Mouse (Mus musculus) bone marrow macrophage, adult 2 months (primary cell): Measurements from ENCODE around the gene Gm10401.

Experiments used
- CTCF ChIP-seq: IDR thresholded peaks from 2 replicates; pipeline ENCODE4 v1.5.1; 2012; ENCODE audit warnings: low read depth, mild to moderate bottlenecking, low read length, moderate library complexity
- POLR2A ChIP-seq: IDR thresholded peaks from 2 replicates; pipeline ENCODE4 v1.6.1; 2012; ENCODE audit warnings: mild to moderate bottlenecking, low read depth, low read length, borderline replicate concordance

- no peak for TF ChIP-seq CTCF
- no peak for TF ChIP-seq POLR2A
These were observed 35.5 kb downstream of the Gm10401 start for GRCm38 (mm10) chr5:115062566-115062965.
